Mouse (Mus musculus): Measurements from ENCODE around the gene Tmod3.

- no peak for TF ChIP-seq POLR2A (IDR thresholded peaks at IDR 0.05; ENCODE audit: borderline replicate concordance, extremely low read depth, low read depth, low read length)
- TF ChIP-seq CTCF (IDR thresholded peaks at IDR 0.05; ENCODE audit: insufficient read depth, low read length) = no peak
Observed at GRCm38 (mm10) chr9:75571036-75571942, 11.8 kb upstream of the Tmod3 start.

Measured in lung, adult 2 months (tissue).